Mouse (Mus musculus): ENCODE results near the gene 1520401A03Rik.

The 1520401A03Rik gene

GRCm38 (mm10) chr17:23703301-23703700 is 19.3 kb downstream of the 1520401A03Rik start:
- DNase-seq (ENCODE audit: low read depth, low spot score) = no peak

DNA sequence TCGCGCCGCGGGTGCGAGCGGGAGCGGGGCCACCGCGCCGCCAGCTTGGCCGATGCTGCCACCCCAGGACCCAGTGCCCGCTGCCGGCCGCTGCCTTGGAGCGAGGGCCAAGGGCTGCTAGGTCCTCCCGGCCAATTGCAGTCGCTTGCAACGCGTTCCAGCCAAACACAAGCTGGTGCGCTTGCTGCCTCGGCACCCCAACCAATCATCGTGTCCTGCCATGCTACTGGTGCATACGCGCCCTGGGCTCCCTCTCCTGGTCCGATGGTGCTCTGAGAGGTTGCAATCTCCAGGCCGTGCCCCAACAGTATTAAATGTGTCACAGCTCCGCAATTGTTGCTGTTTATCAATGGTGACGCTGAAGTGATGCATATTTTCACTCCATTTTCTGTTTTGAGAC is 22.5 kb downstream of the 1520401A03Rik start:
- DNase-seq (ENCODE audit: low read depth, low spot score) = peak; percentile 90

DNA sequence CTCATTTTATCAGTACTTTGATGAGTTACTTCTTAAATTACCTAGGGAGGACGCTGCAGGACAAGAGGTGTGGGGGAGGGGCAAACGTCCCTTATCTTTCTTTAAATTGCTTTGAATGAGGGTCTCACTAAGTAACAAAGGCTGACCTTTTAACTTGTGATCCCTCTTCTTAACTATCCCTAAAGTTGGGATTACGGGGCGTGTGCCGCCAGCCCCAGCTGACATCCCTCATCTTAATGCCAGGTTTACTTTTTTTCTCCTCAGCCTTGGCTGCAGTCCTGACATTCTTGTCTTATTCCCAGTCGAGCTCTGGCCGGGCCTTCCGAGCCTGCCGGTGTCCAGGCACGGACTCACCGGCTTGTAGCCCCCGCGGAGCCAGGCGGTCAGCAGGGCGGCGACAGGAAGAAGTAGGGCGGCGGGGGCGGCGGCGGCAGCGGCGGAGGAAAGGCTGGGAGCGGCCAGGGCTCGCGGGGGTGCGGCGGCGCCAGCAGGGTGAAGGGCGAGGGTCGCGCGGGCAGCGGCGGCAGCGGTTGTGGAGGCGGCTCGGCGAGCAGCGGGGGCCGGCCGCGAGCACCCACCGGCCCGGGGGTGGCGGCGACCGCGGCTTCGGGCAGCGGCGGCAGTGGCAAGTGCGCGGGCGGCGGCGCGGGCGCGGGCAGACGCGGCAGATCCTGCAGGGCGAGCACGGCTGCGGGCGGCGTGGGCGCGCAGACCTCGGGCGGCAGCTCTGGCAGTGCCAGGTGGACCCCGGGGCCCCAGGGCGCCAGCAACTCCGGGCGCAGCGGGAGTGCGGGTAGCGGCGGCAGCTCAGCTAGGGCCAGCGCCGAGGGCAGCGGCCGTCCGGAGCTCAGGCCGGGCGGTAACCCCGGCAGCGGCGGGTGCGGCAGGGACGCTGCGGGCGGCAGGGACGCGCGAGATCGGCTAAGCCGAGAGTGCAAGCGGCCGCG is 23.2 kb downstream of the 1520401A03Rik start:
- peak; percentile 26 for DNase-seq (ENCODE audit: low read depth, low spot score)

- DNase-seq (ENCODE audit: low read depth, low spot score) = no peak
Observed at GRCm38 (mm10) chr17:23695801-23696200, 26.8 kb downstream of the 1520401A03Rik start.

GRCm38 (mm10) chr17:23694491-23694890 is 28.1 kb downstream of the 1520401A03Rik start:
- no peak for DNase-seq (ENCODE audit: low read depth, low spot score)

- peak; percentile 27 for DNase-seq (ENCODE audit: low read depth, low spot score)
Observed at GRCm38 (mm10) chr17:23683856-23684672, 38.5 kb downstream of the 1520401A03Rik start, which contains the start of gene Cldn9. TSS of gene Cldn9 (minus strand) at chr17:23684026.

DNA sequence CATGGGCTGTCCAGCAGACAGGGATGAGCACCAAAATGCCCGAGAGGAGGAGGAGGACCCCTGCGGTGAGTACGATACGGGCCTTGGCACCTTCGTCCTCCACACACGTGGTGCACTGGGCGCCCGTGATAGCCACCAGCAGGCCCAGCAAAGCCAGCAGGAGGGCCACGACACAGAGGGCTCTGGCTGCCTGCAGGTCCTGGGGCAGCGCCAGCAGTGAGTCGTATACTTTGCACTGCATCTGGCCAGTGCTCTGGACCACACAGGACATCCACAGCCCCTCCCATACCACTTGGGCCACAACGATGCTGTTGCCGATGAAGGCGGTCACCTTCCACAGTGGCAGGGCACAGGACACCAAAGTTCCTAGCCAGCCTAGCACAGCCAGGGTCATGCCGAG is 39.4 kb downstream of the 1520401A03Rik start:
- DNase-seq (ENCODE audit: low read depth, low spot score) = no peak

GRCm38 (mm10) chr17:23682530-23682929 is 40.1 kb downstream of the 1520401A03Rik start:
- no peak for DNase-seq (ENCODE audit: low read depth, low spot score)

GRCm38 (mm10) chr17:23682092-23682491 is 40.5 kb downstream of the 1520401A03Rik start:
- no peak for DNase-seq (ENCODE audit: low read depth, low spot score)

- DNase-seq (ENCODE audit: low read depth, low spot score) = no peak
Observed at GRCm38 (mm10) chr17:23681086-23681485, 41.5 kb downstream of the 1520401A03Rik start.

- no peak for DNase-seq (ENCODE audit: low read depth, low spot score)
Observed at GRCm38 (mm10) chr17:23680336-23680735, 42.2 kb downstream of the 1520401A03Rik start.

GRCm38 (mm10) chr17:23679127-23679835 is 43.3 kb downstream of the 1520401A03Rik start, which contains the start of gene Cldn6:
TSS of gene Cldn6 (plus strand) at chr17:23679249.
- no peak for DNase-seq (ENCODE audit: low read depth, low spot score)

GRCm38 (mm10) chr17:23677236-23677679 is 45.3 kb downstream of the 1520401A03Rik start, which contains the start of gene Tnfrsf12a:
TSS of gene Tnfrsf12a (minus strand) at chr17:23677468.
- peak; percentile 92 for DNase-seq (ENCODE audit: low read depth, low spot score)

GRCm38 (mm10) chr17:23676473-23677031 is 46.0 kb downstream of the 1520401A03Rik start:
- no peak for DNase-seq (ENCODE audit: low read depth, low spot score)

GRCm38 (mm10) chr17:23675564-23676281 is 46.9 kb downstream of the 1520401A03Rik start:
- peak; percentile 33 for DNase-seq (ENCODE audit: low read depth, low spot score)

DNA sequence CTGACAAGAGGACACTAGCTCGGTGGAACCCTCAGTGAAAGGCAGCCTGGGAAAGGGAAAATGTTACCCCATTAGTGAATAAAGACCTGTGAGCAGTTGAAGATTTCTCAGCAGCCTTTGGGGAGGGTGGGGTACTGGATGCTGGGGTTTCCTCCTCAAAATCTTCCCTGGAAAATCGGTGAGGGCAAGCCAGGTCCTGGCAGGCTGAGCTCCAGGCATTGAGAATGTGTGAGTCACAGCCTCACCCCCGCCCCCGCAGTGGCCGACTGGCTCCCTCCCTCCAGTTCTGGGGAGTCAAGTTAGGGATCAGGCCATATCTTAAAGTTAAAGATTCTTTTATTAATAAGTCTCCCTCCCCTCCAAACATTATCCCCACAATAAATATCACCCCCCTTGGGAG is 47.5 kb downstream of the 1520401A03Rik start:
- no peak for DNase-seq (ENCODE audit: low read depth, low spot score)

- DNase-seq (ENCODE audit: low read depth, low spot score) = peak; percentile 14
Observed at GRCm38 (mm10) chr17:23674271-23674952, 48.2 kb downstream of the 1520401A03Rik start.

- peak; percentile 98 for DNase-seq (ENCODE audit: low read depth, low spot score)
Observed at GRCm38 (mm10) chr17:23673424-23674073, 49.0 kb downstream of the 1520401A03Rik start, which contains the start of the genes Hcfc1r1 and Thoc6. TSS of gene Hcfc1r1 (plus strand) at chr17:23673596. TSS of gene Thoc6 (minus strand) at chr17:23673882.

DNA sequence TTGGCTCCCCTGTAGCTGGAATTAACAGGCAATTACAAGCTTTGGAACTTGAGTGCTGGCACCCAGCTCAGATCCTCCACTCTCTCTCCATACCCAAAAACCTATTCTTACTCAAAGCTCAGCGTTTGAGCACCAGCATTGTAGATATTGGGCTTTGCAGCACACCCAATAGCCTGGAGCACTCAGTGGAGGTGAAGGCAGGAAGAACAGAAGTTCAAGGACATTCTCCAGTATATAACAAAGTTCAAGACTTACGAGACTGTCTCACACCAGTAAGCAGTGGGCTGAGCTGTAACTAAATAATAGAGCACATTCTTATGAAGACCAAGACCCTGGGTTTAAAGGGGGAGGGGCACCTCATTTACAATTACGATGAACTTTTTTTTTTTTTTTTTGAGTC is 49.8 kb downstream of the 1520401A03Rik start:
- peak; percentile 9 for DNase-seq (ENCODE audit: low read depth, low spot score)

All from A20 (cell line).